Comparison of ENCODE assay signal across 27 mouse cellular contexts in the genomic region with DNA sequence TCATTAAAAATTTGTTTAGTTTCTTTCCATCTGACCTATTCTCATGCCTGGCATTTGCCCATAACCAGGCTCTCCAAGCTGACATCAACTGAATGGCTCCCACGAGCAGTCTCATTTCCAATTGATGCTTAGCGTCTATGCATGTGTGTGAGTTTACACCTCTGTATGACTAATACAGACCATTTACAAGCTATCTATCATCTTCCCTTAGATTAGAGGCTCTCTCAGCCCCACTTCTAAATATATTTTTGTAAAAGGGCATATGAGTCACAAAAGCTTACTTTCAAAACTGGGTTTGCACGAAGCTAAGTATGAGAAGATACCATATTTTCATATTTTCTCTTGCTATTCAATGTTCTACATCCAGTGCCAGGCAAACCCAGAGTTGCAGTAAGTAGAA.
DNase-seq lines count a peak whose midpoint lies in the region; TF ChIP-seq lines count a peak whose summit lies in the region.
"Had no signal": no experiment of that assay in that cellular context is flagged by ENCODE, and none has a peak within 500 bp of the region (broad histone marks: within the 10 kb centered on the region; RNA-seq: fewer than 3 reads in every experiment).

No protein-coding gene starts in this region.

- DNase-seq in heart, adult 11 months, result peak; percentile 35
- DNase-seq in heart, adult 8-10 months (ENCODE audit: low spot score), result no peak
- peak; percentile 58 for DNase-seq in 3T3-L1 (ENCODE audit: low read depth, low spot score)
- peak; percentile 36 for DNase-seq in adipocyte (ENCODE audit: low spot score)
- no peak for DNase-seq in kidney, adult 11 months
- DNase-seq in adrenal gland, adult 2 months, result no peak
- DNase-seq: adrenal gland, postnatal 36 days; B cell, adult 2 months; cerebellum, adult 8-10 months; cerebellum, postnatal 25 days; heart, postnatal 14 days; kidney, adult 2 months; kidney, postnatal 4 days; layer of hippocampus, adult 9-11 months; lung, embryonic 14.5 days; lung, postnatal 14 days; right cerebral cortex, postnatal 14 days had no signal

- 26% methylated on average over 3 of the region's 3 CpGs for WGBS in olfactory bulb, adult 2 months

- TF ChIP-seq CTCF in olfactory bulb, adult 2 months (IDR thresholded peaks at IDR 0.05; ENCODE audit: insufficient read depth, low read depth, low read length), result no peak

- H3K27ac ChIP-seq in olfactory bulb, adult 2 months (ENCODE audit: insufficient read depth, low read depth, low read length), result peak overlapping the region; percentile 69
- H3K27ac ChIP-seq: embryonic facial prominence, embryonic 12.5 days; forebrain, embryonic 12.5 days; hindbrain, embryonic 10.5 days; hindbrain, embryonic 15.5 days; limb, embryonic 12.5 days; liver, embryonic 15.5 days; midbrain, embryonic 15.5 days; neural tube, embryonic 12.5 days had no signal

- no peak overlapping the region for H3K4me3 ChIP-seq in olfactory bulb, adult 2 months (ENCODE audit: insufficient read depth, low read depth, low read length)
- H3K4me3 ChIP-seq: embryonic facial prominence, embryonic 12.5 days; erythroblast, embryonic 14.5 days; forebrain, embryonic 12.5 days; hindbrain, embryonic 10.5 days; hindbrain, embryonic 15.5 days; limb, embryonic 12.5 days; liver, embryonic 15.5 days; midbrain, embryonic 15.5 days; neural tube, embryonic 12.5 days had no signal

- TF ChIP-seq POLR2A in olfactory bulb, adult 2 months (IDR thresholded peaks at IDR 0.05; ENCODE audit: insufficient read depth, low read depth, low read length), result no peak

- H3K4me1 ChIP-seq in olfactory bulb, adult 2 months (ENCODE audit: control insufficient read depth, insufficient read depth, low read length), result peaks cover 11% of the 10 kb centered on the region
- H3K4me1 ChIP-seq: embryonic facial prominence, embryonic 12.5 days; forebrain, embryonic 12.5 days; hindbrain, embryonic 10.5 days; hindbrain, embryonic 15.5 days; limb, embryonic 12.5 days; liver, embryonic 15.5 days; midbrain, embryonic 15.5 days; neural tube, embryonic 12.5 days had no signal

Comparison
In these comparisons a context has a peak if more than half of its experiments do, and no peak if none do; other contexts are left out.
1. DNase-seq: peak in heart, adult 11 months (single experiment), 3T3-L1 (single experiment) and adipocyte (single experiment); none in heart, adult 8-10 months (single experiment), kidney, adult 11 months (single experiment) and adrenal gland, adult 2 months (single experiment).